Mouse (Mus musculus): ENCODE results near the gene Fetub. TPM values are rescaled to one million over a fixed set of nuclear protein-coding genes. Genes with fewer than 3 reads are reported as not detected.

Fetub gene
- polyA plus RNA-seq, 1 experiment from 2014 or later = 5.8 TPM

Other genes with a start within 250 kb of the Fetub start
- gene Crygs, start 106.8 kb upstream of the Fetub start, polyA plus RNA-seq (2015; fragmentation: Nextera tagmentation; extraction: Ambion mirVana) = 0.19 and 0.20 TPM in 2 replicates
- gene Tbccd1, start 60.7 kb upstream of the Fetub start, polyA plus RNA-seq (2015; fragmentation: Nextera tagmentation; extraction: Ambion mirVana) = 23.8 and 28.1 TPM in 2 replicates
- gene Dnajb11, start 60.5 kb upstream of the Fetub start, polyA plus RNA-seq (2015; fragmentation: Nextera tagmentation; extraction: Ambion mirVana) = 105 TPM in 2 replicates
- gene Ahsg, start 27.1 kb upstream of the Fetub start, polyA plus RNA-seq (2015; fragmentation: Nextera tagmentation; extraction: Ambion mirVana) = 0.49 TPM in 1 of 2 replicates, not detected in the other
- 0.12 and 0.18 TPM in 2 replicates for gene Hrg, start 32.7 kb downstream of the Fetub start, polyA plus RNA-seq (2015; fragmentation: Nextera tagmentation; extraction: Ambion mirVana)
- 0.83 and 0.98 TPM in 2 replicates for gene Kng2, start 111.1 kb downstream of the Fetub start, polyA plus RNA-seq (2015; fragmentation: Nextera tagmentation; extraction: Ambion mirVana)
- 0.08 and 0.17 TPM in 2 replicates for gene Kng1, start 139.5 kb downstream of the Fetub start, polyA plus RNA-seq (2015; fragmentation: Nextera tagmentation; extraction: Ambion mirVana)
- gene Eif4a2, start 189.1 kb downstream of the Fetub start, polyA plus RNA-seq (2015; fragmentation: Nextera tagmentation; extraction: Ambion mirVana) = 231 and 236 TPM in 2 replicates
- 83.0 and 86.0 TPM in 2 replicates for gene Rfc4, start 209.4 kb downstream of the Fetub start, polyA plus RNA-seq (2015; fragmentation: Nextera tagmentation; extraction: Ambion mirVana)
- 0.13 and 0.25 TPM in 2 replicates for gene Adipoq, start 228.2 kb downstream of the Fetub start, polyA plus RNA-seq (2015; fragmentation: Nextera tagmentation; extraction: Ambion mirVana)

All from embryonic facial prominence, embryonic 15.5 days (tissue).